Mouse (Mus musculus) left cerebral cortex, postnatal 36 days (tissue): ENCODE measurements at regions not wholly inside any gene's neighbourhood (a gene's known extent, or its start where the extent isn't known, plus 50 kb on each side); places are given as distances from the start of the nearest gene placed in this dataset.

ENCODE experiments used
- DNase-seq, 2 experiments: peaks; one replicate each; pipeline ENCODE4 v3.0.0; 2021 to 2022; ENCODE audit warnings: low spot score in 2 of 2, mixed read lengths in 1 of 2
- intact Hi-C: fragments of 180-260 bp; cut with DNase I; formaldehyde crosslinking; loops from one replicate; pipeline ENCODE4 v1.15.1; 2025

DNA sequence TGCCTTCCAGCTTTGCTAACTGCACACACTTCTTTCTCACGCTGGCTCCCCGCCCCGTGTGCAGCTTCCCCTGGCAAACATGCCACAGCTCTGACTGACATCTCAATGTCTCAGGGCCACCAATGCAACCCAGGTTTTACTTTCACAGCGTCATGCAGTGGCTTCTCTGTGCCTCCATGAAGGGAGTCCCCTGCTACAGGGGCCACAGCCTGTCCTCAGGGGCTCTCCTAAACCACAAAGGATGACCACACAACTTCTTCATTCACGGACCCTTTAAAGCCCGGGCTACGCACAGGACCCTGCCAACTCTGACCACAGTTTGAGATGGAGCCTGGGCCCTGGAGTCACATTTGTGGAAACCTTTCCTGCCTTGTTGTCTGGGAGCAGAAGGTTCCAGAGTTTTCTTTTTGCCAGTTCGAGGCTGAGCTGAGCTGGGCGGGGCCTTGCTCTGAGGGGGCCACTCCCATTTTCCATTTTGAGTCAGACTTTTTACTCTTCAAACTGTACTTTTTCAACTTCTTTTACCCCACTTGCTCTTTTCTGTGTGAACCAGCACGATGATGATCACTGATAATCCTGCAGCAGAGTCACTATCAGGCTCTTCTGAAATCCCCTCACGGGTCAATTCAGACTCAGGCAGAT lies 73.7 kb upstream of the 1700021F07Rik start:
- no peak for DNase-seq
- intact Hi-C loops: no loop called here

DNA sequence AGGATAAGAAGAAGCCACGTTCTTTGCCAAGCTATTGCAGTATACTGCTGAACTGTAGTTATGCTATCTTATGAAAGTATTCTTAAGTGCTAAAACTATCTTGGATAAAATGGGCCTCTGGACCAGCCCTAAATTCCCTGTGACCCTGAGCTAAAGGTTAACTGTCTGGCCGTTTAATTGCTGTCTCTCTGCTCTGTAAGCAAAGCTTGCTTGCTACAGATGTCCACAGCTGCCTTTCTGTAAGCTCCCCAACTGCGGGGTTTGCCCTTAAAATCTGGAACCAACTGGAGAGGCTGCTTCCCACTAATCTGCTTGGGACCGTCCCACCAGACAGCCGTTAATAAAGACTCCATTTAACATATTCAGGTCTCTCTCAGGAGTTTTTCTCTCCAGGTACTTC lies 73.2 kb upstream of the 1700021F07Rik start:
- intact Hi-C loops: no loop called here
- no peak for DNase-seq

DNA sequence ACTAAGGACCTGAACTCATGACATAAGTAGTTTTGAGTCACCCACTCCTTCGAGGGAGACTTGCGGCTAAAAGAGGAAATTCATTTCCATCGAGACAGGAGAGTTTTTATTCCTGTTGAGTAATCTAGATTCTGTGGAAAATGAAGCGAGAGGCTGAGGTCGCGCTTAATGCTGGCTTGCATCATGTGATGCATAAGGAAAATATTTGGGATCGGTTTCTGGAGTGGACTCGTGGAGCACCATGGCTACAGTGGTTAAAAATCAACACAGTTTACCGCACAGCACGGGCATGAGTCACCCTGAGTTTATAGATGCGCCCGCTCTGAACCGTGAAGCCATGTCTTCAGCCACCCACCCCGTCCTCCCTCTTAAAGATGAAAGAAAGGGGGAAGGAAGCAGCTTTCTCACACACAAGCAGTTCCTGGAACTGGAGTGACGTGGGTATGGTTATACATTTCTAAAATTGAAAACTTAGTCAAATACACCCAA lies 70.3 kb upstream of the 1700021F07Rik start:
- intact Hi-C loops: loop anchor here (2.0 kb wide), 1 partner anchor 223 kb away; no protein-coding TSS in a partner anchor
- peak in 1 of 2 experiments; percentile 16 for DNase-seq

DNA sequence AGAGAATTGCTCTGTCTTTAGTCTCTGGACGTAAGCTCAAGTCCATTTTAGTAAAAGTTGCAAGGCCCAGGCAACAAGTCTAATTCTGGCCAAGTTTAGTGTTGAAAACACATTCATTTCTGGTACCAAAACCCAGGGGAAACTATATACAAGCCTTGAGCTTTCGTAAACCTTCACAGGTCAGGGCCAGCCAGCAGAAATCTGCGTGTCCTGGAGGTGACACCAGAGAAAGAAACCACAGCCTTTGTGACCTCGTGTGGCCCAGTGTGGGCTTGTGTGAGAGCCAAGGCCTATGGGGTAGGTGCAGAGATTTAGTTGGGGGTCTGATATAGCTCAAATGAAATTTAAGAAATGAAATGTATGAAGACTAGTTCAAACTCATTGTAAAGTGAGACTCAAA lies 69.6 kb upstream of the 1700021F07Rik start:
- no peak for DNase-seq

DNA sequence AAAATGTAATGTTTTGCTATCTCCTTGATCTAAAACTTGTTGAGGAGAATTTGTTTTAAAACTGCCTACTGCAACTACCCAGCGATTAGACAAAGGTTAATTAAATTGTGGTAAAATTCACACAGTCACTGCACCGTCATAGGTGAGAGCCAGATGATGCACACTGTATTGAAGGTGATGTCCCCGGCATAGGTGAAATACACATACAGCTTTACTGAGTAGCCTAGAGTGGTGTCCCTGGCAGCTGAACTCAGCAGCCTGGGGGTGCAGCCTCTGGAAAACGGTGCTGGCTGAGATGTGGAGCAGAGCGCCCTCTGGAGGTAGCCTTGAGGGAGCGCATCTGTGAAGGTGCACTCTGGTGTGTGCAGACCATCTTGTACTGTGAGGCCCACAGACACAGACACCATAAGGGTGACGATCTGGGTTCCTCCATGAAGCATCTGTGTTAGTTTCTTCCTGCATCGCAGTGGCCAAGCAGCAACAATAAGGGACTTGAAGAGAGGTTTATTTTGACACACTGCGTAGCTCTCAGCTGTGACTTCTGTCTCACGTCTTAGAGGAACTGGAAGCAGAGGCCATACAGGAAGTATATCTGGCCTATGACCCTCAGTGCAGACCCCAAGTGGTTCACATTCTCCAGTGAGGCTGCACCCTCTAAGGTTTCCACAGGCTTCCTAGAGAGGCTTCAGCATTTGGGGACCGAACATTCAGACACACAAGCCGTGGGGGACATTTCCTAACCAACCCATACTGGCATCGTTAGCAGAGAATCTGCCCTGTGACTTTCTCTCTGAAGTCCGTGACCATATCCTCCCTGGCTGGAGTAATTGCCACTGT lies 68.6 kb upstream of the 1700021F07Rik start:
- DNase-seq: peak; percentile 24 to 30

More for the DNA sequence above, 69.6 kb upstream of the 1700021F07Rik start:
- intact Hi-C loops: loop anchor here (2.0 kb wide), 1 partner anchor 224 kb away; no protein-coding TSS in a partner anchor

DNA sequence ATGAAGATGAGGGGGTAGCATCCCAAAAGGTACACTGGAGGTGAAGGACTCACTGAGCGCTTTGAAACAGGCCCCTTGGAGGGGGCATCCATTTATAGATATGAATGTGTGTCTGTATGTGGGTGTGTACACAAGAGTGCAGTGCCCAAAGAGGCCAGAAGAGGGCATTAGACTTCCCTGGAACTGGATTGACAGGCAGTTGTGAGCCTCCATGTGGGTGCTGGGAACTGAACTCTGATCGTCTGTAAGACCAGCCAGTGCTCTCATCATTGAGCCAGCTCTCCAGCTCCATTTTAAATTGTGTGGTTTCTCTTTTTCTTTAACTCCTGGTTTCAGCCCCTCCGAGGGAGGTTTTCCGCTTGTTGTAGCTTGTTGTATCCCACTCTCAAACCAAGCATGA lies 67.6 kb upstream of the 1700021F07Rik start:
- DNase-seq: no peak
- intact Hi-C loops: no loop called here

More for the DNA sequence above, 68.6 kb upstream of the 1700021F07Rik start:
- intact Hi-C loops: loop anchor here (2.0 kb wide), 1 partner anchor 225 kb away; no protein-coding TSS in a partner anchor

DNA sequence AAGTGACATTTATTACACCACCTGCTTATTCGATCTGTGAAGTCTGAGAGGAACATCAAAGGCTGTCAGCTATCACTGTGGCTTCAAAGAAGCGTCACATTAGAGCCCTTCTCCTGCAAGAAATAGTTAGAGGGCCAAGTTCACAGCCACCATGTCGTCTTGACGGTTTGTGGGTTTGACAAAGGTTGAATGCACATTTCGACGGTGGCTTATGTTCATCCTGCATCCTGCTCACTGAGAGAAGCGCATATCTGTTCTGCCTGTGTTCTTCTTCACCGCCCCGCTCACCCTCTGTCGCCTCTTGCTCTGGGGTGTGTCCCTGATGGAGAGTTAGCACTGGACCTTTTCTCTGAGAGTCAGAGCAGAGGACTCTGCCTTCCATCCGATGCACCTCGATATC lies 67.2 kb upstream of the 1700021F07Rik start:
- intact Hi-C loops: no loop called here
- DNase-seq: no peak

DNA sequence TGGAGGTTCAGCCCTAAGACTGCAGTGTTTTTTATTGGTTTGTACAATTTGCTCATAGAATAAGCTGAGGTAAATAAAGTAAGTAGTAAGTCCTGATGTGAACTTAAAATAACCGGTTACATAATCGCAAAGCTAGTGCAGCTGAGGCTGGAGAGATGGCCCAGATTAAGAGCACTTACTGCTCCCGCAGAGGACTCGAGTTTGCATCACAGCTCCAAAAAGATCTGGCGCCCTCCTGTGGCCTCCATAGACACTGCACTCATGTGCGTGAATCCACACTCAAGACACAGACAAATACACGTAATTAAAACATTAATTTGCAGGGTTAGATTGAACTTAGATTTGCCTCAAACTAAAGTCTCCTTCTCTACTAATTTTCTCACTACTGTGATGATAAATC lies 66.3 kb upstream of the 1700021F07Rik start:
- no peak for DNase-seq

DNA sequence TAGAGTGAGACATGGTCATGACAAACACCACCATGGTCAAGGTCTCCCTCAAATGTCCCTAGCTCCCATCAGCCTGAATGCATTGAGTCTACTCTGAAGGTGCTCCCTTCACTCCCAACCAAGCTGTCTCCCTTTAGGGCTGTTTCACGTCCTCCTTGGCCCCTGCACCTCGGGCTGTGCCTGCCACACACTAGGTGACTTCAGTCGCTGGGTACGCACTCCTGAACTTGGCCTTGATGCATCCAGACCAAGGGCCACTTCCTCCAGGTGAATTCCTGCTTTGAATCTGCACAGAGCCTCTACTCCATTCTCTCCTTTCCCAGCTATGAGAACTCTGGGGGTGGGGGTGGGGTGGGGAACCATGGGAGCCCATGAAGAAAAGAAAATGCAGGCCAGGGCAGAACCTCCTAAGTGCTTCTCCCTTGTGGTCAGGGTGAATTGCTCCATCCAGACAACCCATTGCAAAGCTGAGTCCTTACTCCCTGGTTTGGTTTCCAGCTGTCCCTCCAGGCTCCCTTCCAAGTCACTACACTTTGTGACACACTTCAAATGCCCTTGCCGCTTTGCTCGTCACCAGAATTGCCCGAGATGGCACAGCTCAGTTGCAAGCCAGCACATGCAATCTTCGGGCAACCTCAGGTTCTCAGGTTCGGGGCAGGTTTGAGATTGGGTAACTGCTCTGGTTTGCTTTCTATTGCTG lies 65.3 kb upstream of the 1700021F07Rik start:
- intact Hi-C loops: no loop called here
- DNase-seq: no peak

More for the DNA sequence above, 66.3 kb upstream of the 1700021F07Rik start:
- intact Hi-C loops: no loop called here

DNA sequence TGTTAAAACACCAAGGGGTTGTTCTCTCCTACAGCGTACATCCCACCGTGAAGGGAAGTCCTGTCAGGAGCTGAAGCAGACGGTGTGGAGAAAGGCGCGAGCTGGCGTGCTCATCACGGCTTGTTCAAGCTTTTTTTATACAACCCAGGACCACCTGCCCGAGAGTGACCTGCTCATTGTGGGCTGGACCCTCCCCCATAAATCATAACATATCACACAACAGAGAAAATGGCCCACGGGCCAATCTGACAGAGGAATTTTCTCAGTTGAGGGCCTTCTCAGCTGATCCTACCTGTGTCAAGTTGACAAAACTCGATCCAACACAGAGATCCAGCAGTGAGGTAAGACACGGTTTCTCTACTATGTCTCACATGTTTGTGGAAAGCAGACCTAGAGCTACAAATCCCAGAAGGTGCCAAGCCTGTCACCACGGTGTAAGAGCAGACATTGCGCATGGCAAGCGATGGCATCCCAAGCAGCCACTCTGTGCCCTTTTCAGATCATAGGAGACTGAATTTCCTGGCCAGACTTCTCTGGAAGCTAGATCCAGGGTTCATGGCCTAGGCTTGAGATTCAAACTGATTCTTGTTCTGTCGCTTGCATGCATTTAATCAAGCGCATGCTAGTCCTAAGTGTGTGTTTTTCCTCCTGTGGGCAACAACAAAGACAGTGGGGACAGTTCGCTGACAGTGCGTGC lies 64.6 kb upstream of the 1700021F07Rik start:
- intact Hi-C loops: no loop called here
- no peak for DNase-seq

DNA sequence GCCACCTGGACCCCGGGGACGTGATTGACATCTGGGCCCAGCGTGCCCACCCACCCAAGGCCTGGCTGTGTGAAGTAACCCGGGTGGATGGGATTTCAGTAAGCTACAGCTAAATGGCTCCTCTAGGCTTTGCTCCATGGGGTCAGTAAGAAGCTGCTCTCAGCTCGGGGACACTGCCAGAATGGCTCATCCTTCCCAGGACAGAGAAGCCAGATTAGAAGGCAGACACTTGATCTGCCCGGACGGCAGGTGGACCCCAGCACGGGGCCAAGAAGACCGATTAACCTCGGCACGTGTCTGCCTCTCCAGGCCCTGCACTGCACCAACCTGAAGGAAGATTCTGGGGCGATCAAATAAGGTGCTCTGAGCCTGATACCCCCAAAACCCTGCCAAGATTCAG lies 63.5 kb upstream of the 1700021F07Rik start:
- DNase-seq: no peak
- intact Hi-C loops: no loop called here

DNA sequence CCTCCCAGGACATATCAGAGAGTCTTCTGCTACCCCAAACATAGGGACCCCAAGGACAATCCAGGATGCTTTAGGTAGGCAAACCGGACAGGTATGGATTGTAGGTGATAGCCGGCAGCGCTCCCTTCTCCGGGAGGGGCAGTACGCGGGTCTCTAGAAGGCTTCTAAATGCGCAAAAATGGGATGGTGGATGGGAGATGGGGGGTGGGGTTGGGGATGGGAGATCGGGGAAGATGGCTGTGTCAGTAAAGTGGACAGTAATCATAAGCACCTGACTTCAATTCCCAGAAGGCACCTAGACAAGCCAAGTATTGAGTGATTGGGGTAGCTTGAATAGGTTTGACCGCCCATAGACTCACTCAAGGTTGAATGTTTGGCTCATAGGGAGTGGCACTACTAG lies 59.1 kb upstream of the 1700021F07Rik start:
- DNase-seq: no peak
- intact Hi-C loops: no loop called here

DNA sequence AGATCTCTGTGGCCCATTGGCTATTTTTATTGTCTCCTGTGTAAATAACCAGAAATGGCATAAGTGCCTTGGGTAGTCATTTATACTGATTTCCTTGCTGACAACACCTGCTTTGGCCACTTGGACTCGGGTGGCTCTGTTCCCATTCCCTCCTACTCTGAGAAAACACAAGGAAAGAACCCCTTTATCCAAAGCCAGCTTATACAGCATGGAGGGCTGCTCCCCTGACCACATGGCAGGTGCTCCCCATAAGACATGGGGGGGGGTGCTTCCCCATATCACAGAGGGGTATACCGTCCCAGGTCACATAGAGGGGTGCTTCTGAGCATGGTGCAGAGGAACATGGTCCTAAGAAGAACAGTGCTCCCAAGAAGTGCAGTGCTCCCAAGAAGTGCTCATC lies 57.8 kb upstream of the 1700021F07Rik start:
- intact Hi-C loops: no loop called here
- no peak for DNase-seq

DNA sequence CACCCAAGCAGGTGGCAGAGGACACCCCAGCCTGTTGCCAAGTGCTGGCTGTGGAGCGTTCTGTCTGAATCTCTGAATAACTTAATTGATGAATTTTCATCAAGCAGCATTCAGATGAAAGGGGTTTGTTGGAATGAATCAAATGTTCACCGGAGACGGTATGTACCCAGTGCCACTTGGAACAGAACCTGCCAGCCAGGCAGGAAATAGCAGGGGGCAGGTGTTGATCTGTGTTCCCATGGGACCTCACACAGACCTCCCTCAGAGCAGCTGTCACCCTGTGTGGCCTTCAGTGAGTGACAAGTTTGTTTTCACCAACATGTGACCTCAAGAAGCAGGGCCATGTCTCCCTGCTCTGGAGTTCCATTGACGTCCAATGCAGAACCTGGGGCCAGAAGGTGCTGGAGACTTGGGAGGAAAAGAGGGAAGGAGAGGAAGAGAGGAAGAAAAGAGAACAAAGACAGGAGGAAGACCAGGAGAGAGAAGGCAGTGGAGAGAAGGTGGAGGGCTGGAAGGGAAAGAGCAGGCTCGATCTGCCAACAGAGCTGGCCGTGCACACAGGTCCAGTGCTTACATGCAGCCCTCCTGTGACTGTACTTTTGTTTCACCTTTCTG lies 57.3 kb upstream of the 1700021F07Rik start:
- intact Hi-C loops: no loop called here
- no peak for DNase-seq

DNA sequence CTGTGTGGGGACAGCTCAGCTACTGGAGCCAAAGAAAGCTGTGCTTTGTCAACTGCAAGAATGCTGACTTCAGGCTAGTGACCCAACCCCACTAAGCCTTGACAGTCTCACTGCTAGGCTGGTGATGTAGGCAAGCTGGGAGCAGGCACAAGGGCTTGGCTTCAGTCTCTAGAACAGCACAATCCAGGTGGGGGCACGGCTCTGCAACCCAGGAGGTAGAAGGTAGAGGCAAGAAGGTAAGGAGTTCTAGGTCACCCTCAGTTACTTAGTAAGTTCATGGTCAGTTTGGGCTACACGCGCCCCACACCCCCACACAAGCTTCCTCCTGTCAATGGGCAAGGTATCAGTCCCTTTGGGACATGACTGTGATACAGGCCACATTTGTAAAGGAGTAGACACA lies 54.2 kb upstream of the 1700021F07Rik start:
- intact Hi-C loops: no loop called here
- DNase-seq: no peak

DNA sequence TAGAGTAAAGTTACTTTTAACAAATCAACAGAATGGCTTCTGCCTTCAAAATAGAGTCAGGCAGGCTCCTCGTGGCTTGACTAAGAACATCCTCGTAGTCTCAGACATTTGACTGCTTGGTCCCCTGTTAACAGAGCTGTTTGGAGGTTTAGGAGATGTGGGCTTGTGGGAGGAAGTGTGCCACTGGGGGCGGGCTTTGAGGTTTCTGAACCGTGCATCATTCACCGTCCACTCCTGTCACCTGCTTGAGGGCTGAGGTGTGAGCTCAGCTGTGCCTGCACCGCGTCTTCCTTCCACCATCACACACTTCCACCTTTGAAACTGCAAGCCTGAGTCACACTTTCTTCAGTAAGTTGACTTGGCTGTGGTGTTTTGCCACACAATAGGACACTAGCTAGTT lies 52.6 kb upstream of the 1700021F07Rik start:
- intact Hi-C loops: no loop called here
- no peak for DNase-seq
